Mouse (Mus musculus) thymus, adult 2 months (tissue): ENCODE data around the gene Gm16503. TPM values are rescaled to one million over a fixed set of nuclear protein-coding genes. Genes with fewer than 3 reads are reported as not detected.
"Not testable (repeated sequence)": the region's sequence is repeated elsewhere in the genome, so short reads cannot be mapped to it uniquely, and the experiment has no call there.

Source experiments
- DNase-seq: peaks from one replicate; pipeline ENCODE4 v3.0.0; 2021
- H3K27ac ChIP-seq: fragments of 200-500 bp; 2 replicates; pipeline ENCODE4 v1.5.1; 2012; ENCODE audit warnings: low read length, control low read depth; ENCODE audit not compliant: control insufficient read depth, insufficient read depth
- H3K27me3 ChIP-seq: fragments of 200-500 bp; 2 replicates; pipeline ENCODE4 v1.6.1; 2012; ENCODE audit warnings: mild to moderate bottlenecking, low read length, moderate library complexity, mixed read lengths; ENCODE audit not compliant: control insufficient read depth, insufficient read depth
- H3K36me3 ChIP-seq: fragments of 200-500 bp; 2 replicates; pipeline ENCODE4 v1.6.1; 2012; ENCODE audit warnings: mild to moderate bottlenecking, low read length, moderate library complexity; ENCODE audit not compliant: control insufficient read depth, insufficient read depth
- H3K4me1 ChIP-seq: fragments of 200-500 bp; replicated peaks from 2 replicates; pipeline ENCODE4 v1.6.1; 2012; ENCODE audit warnings: low read length; ENCODE audit not compliant: control insufficient read depth, insufficient read depth
- H3K4me3 ChIP-seq: fragments of 200-500 bp; 2 replicates; pipeline ENCODE4 v1.5.1; 2012; ENCODE audit warnings: mild to moderate bottlenecking, low read length, control low read depth, moderate library complexity; ENCODE audit not compliant: control insufficient read depth, insufficient read depth
- CTCF ChIP-seq: fragments of 200-500 bp; IDR thresholded peaks from 2 replicates; pipeline ENCODE4 v1.5.1; 2012; ENCODE audit warnings: mild to moderate bottlenecking, control low read depth, low read length, moderate library complexity, borderline replicate concordance; ENCODE audit not compliant: control insufficient read depth, poor library complexity, insufficient read depth; ENCODE audit errors: extremely low read depth
- POLR2A ChIP-seq: fragments of 200-500 bp; IDR thresholded peaks from 2 replicates; pipeline ENCODE4 v1.6.1; 2012; ENCODE audit warnings: mild to moderate bottlenecking, low read length, control low read depth, moderate library complexity; ENCODE audit not compliant: control insufficient read depth, poor library complexity, insufficient read depth; ENCODE audit errors: extremely low read depth
- WGBS: fragments of 180-500 bp; shearing (Covaris S2); methylation state at CpG from one replicate; pipeline ENCODE4 v1.1.7; 2018; 5-methylcytosine and 5-hydroxymethylcytosine counted together
- polyA plus RNA-seq: library from polyadenylated mRNA; depleted of rRNA; stranded (reverse); fragments of >200 nt; gene quantifications from 2 replicates; pipeline ENCODE4 v1.2.3, GENCODE M21; 2012; rRNA removed

The Gm16503 gene
- polyA plus RNA-seq = 0.03 TPM in 1 of 2 replicates, not detected in the other

DNA sequence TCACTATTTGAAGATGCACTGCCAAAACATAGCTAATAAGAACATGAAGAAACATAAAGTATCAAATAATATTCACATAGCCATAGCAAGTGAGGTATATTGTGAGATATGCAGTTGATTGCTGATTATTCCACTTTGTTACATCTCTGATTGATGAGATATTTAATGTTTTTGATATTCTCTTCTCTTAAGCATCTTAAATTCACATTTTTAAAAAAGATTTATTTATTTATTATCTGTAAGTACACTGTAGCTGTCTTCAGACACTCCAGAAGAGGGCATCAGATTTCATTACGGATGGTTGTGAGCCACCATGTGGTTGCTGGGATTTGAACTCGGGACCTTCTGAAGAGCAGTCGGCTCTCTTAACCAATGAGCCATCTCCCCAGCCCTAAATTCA, at the start of gene Gm16503:
TSS of gene Gm16503 (plus strand) at position 301 of the 400 bp plus-strand sequence.
- DNase-seq, H3K27ac ChIP-seq, H3K4me3 ChIP-seq, H3K27me3 ChIP-seq, H3K36me3 ChIP-seq, H3K4me1 ChIP-seq: not testable (repeated sequence)
- 90% methylated on average over 3 of the region's 3 CpGs for WGBS

DNA sequence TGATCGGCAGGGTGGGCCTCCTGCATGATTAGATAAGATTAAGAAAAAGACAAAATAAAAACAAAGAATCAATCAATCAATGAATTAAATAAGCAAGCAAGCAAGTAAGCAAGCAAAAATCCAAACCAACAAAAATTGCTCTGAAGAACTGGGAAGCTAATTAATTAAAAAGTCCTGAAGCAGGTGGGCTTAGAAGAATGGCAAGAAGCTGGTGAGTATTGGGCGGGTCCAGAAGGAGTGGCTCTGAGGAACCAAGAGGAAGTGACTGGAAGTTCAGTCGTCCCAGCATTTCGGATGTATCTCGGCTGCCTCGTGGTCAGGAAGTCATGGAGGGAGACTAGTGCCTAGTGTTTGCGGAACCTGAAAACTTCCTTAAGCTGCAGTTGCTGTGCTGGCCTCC, 47.9 kb upstream of the Gm16503 start, which contains the start of gene Zfp982:
TSS of gene Zfp982 (plus strand) at position 301 of the 400 bp plus-strand sequence.
- H3K4me3 ChIP-seq, H3K36me3 ChIP-seq, H3K27ac ChIP-seq, DNase-seq, H3K27me3 ChIP-seq, H3K4me1 ChIP-seq: not testable (repeated sequence)
- 90% methylated on average over 7 of the region's 7 CpGs for WGBS

DNA sequence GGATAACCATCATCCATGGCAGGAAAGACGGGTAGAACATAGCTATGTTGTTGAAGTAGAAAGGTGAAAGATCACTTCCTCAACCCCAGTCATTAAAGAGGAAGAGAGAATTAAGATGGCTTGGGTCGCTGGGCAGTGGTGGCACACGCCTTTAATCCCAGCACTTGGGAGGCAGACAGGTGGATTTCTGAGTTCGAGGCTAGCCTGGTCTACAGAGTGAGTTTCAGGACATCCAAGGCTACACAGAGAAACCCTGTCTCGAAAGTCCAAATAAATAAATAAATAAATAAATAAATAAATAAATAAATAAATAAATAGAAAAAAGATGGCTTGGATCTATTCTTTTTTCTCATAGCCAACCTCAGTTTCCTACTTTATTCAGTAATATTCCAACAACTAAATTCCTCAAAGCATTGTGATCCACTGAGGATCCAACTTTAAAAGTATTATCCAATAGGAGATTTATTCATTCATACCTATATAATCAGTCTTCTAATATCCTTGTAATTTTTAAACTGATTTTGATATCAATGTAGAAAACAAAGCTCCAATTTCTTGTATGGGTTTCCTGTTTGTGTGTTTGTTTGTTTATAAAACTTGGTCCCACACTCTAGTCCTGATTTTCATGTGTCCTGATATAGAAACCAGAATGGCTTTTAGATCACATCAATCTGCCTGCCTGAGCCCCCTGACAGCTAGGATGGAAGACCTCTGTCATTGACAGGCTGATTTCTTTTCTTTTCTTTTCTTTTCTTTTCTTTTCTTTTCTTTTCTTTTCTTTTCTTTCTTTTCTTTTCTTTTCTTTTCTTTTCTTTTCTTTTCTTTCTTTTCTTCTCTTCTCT, 41.0 kb upstream of the Gm16503 start:
- not testable (repeated sequence) for DNase-seq, H3K36me3 ChIP-seq, H3K27ac ChIP-seq, H3K4me1 ChIP-seq, H3K27me3 ChIP-seq, H3K4me3 ChIP-seq
- WGBS = 90% methylated on average over 5 of the region's 5 CpGs

DNA sequence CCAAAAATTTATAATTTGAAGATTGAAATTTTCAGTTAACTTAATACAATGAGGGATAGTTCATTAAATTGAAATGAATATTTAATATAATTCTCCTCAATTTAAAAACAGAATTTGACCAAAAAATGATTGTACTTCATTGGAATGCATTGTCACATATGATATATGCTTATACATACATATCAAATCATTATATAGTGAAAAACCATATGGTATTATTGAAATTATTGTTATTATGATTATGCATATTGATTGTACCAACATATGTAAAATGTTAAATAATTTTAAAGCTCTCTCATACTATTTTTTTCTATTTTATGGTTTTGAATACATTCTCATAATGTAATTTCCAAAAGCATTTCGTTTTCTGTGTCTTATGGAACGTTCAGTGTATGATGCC, 30.8 kb upstream of the Gm16503 start:
- WGBS = 89% methylated on average over 2 of the region's 2 CpGs
- H3K36me3 ChIP-seq = no peaks in the 10 kb centered on the region
- H3K4me1 ChIP-seq = no peaks in the 10 kb centered on the region
- no peak overlapping the region for H3K27ac ChIP-seq
- TF ChIP-seq CTCF (no peak), POLR2A (no peak)
- no peak for DNase-seq
- no peaks in the 10 kb centered on the region for H3K27me3 ChIP-seq
- no peak overlapping the region for H3K4me3 ChIP-seq

DNA sequence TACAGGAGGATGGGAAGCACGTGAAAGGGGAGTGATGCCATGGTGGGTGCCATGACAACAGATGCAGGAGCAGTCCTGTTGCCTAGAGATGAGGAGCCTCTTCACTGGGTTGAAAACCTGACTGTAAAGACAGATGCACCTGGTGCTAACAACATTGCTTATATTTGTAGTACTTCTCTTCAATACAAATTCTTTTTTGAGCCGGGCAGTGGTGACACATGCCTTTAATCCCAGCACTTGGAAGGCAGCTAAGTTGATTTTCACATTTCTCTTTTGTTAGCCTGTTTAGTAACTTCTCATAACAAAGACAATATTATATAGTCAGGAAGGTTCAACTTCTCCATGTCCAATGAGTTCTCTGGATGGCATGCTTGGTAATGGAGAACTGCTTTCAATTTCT, 21.0 kb upstream of the Gm16503 start:
- no peak overlapping the region for H3K4me3 ChIP-seq
- DNase-seq = no peak
- WGBS = 76% methylated on average over 2 of the region's 2 CpGs
- H3K27ac ChIP-seq = no peak overlapping the region
- TF ChIP-seq POLR2A (no peak), CTCF (no peak)
- H3K36me3 ChIP-seq = no peaks in the 10 kb centered on the region
- H3K4me1 ChIP-seq = no peaks in the 10 kb centered on the region
- no peaks in the 10 kb centered on the region for H3K27me3 ChIP-seq

DNA sequence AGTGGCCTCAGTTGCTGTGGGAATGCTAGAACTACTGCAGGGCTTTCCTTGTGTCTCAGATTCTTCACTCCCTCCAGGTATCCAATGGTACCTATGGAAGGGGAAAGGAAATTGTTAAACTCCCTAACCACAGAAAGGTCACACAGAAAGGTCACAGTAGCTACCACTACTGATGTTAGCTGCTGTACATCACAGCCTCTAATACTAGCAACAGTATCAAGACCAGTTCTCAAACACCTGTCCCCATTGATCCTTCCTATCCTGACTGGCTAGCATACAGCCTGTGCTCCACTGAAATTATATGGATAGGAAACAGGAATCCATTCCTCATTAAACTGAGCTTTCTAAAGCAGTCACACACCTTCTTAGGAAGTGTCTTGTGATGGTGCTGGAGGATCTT, 19.9 kb upstream of the Gm16503 start:
- no peak overlapping the region for H3K4me3 ChIP-seq
- TF ChIP-seq POLR2A (no peak), CTCF (no peak)
- no peak overlapping the region for H3K27ac ChIP-seq
- DNase-seq = no peak
- no peaks in the 10 kb centered on the region for H3K4me1 ChIP-seq
- H3K36me3 ChIP-seq = no peaks in the 10 kb centered on the region
- H3K27me3 ChIP-seq = no peaks in the 10 kb centered on the region

DNA sequence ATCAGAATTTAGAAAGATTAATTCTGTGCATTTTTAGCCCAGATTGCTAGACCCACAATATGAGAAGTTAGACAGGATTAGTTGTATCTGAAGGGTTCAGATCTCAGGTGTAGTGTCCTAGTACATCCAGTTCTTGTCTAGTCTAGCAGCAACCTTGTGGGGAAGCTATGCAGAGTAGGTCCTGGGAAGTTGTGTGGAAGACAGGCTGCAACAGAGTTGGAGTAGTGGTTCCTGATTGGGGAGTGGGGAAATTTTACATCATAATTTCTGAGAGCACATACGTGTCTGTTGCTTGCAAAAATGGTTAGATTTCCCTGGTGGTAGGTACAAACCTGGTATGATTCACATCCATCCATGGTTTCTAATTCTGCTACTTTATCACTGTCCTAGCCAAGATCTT, 14.9 kb upstream of the Gm16503 start:
- DNase-seq = no peak
- WGBS = 96% methylated on average over 1 of the region's 1 CpGs
- TF ChIP-seq POLR2A = no peak
- TF ChIP-seq CTCF = no peak

More for the DNA sequence above, 14.9 kb upstream of the Gm16503 start:
- Histone ChIP-seq H3K4me1 (no peaks in the 10 kb centered on the region), H3K36me3 (no peaks in the 10 kb centered on the region), H3K27me3 (no peaks in the 10 kb centered on the region), H3K27ac (no peak overlapping the region), H3K4me3 (no peak overlapping the region)
